Mouse (Mus musculus) liver, embryonic 14.5 days (tissue): ENCODE measurements around the gene Cand1.

Experiments used
- CTCF ChIP-seq: IDR thresholded peaks from 2 replicates; pipeline ENCODE4 v1.5.1; 2016; ENCODE audit warnings: antibody characterized with exemption, low read depth, control low read depth
- EP300 ChIP-seq: IDR thresholded peaks from 2 replicates; pipeline ENCODE4 v1.6.1; 2016; ENCODE audit warnings: antibody characterized with exemption, low read depth

GRCm38 (mm10) chr10:119230703-119231102 is 9.2 kb downstream of the Cand1 start:
- no peak for TF ChIP-seq CTCF
- TF ChIP-seq EP300: no peak
